Mouse (Mus musculus) embryonic fibroblast, embryonic 13.5 days (primary cell): Measurements from ENCODE around the gene Cfap161.

Experiments used
- CTCF ChIP-seq: IDR thresholded peaks from 2 replicates; pipeline ENCODE4 v1.5.1; 2011; ENCODE audit warnings: mild to moderate bottlenecking, control low read depth, low read length, moderate library complexity, borderline replicate concordance; ENCODE audit not compliant: insufficient read depth
- POLR2A ChIP-seq: IDR thresholded peaks from 2 replicates; pipeline ENCODE4 v1.6.1; 2011; ENCODE audit warnings: low read depth, mild to moderate bottlenecking, control low read depth, low read length, moderate library complexity

DNA sequence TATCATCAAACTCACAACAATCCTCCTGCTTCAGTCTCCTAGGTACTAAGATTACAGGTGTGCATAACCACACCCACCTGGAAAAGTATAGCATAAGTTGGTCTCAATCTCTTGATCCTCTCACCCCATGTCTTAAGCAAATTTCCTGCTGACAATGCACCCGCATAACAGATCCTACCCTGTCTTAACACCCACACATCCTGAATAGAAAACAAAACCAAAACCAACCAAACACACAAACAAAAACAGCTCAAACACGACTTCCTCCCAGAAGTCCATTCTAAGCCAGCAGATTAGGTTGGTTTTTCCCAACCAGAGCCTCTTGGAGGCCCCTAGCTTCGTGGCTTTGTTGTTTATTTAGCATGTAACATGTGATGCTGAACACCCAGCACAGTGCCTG is 52.0 kb downstream of the Cfap161 start:
- TF ChIP-seq CTCF, result no peak
- no peak for TF ChIP-seq POLR2A
